Mouse (Mus musculus) forebrain, embryonic 14.5 days (tissue): ENCODE measurements at regions not wholly inside any gene's neighbourhood (a gene's known extent, or its start where the extent isn't known, plus 50 kb on each side); places are given as distances from the start of the nearest gene placed in this dataset.
"Not testable (repeated sequence)": the region's sequence is repeated elsewhere in the genome, so short reads cannot be mapped to it uniquely, and the experiment has no call there.

Source experiments
- ATAC-seq: fragments of 200-750 bp; cut with Nextera tagmentation; 2 replicates; pipeline ENCODE4 v1.8.0; 2017; ENCODE audit warnings: mild to moderate bottlenecking, moderate library complexity
- DNase-seq: peaks from one replicate; pipeline ENCODE4 v3.0.0-alpha.2; 2015; ENCODE audit warnings: low spot score
- H3K27ac ChIP-seq: fragments of 300-500 bp; sonication (generic); 2 replicates; pipeline ENCODE4 v1.5.1; 2014; ENCODE audit warnings: low read depth, mild to moderate bottlenecking, control low read depth, low read length, moderate library complexity
- H3K27me3 ChIP-seq: fragments of 300-500 bp; sonication (generic); replicated peaks from 2 replicates; pipeline ENCODE4 v1.6.1; 2014; ENCODE audit warnings: low read length, control low read depth, mixed read lengths; ENCODE audit not compliant: control insufficient read depth, insufficient read depth
- H3K36me3 ChIP-seq: fragments of 300-500 bp; sonication (generic); 2 replicates; pipeline ENCODE4 v1.6.1; 2014; ENCODE audit warnings: low read length, control low read depth; ENCODE audit not compliant: control insufficient read depth, insufficient read depth
- H3K4me1 ChIP-seq: fragments of 300-500 bp; sonication (generic); 2 replicates; pipeline ENCODE4 v1.6.1; 2014; ENCODE audit warnings: antibody characterized with exemption, low read length, control low read depth; ENCODE audit not compliant: control insufficient read depth, insufficient read depth
- H3K4me2 ChIP-seq: fragments of 300-500 bp; sonication (generic); 2 replicates; pipeline ENCODE4 v1.6.1; 2014; ENCODE audit warnings: mild to moderate bottlenecking, control low read depth, low read length
- H3K4me3 ChIP-seq: fragments of 300-500 bp; sonication (generic); 2 replicates; pipeline ENCODE4 v1.5.1; 2014; ENCODE audit warnings: low read depth, low read length, control low read depth
- H3K9ac ChIP-seq: fragments of 300-500 bp; sonication (generic); 2 replicates; pipeline ENCODE4 v1.6.1; 2014; ENCODE audit warnings: mild to moderate bottlenecking, low read length, control low read depth, moderate library complexity
- H3K9me3 ChIP-seq: fragments of 300-500 bp; sonication (generic); replicated peaks from 2 replicates; pipeline ENCODE4 v1.6.1; 2016; ENCODE audit warnings: low read length, control low read depth, mixed read lengths; ENCODE audit not compliant: control insufficient read depth
- WGBS: fragments of 180-500 bp; shearing (Covaris S2); extraction: QIAGEN DNeasy Blood & Tissue Kit; methylation state at CpG from one replicate; pipeline ENCODE4 v1.1.7; 2014; 5-methylcytosine and 5-hydroxymethylcytosine counted together

DNA sequence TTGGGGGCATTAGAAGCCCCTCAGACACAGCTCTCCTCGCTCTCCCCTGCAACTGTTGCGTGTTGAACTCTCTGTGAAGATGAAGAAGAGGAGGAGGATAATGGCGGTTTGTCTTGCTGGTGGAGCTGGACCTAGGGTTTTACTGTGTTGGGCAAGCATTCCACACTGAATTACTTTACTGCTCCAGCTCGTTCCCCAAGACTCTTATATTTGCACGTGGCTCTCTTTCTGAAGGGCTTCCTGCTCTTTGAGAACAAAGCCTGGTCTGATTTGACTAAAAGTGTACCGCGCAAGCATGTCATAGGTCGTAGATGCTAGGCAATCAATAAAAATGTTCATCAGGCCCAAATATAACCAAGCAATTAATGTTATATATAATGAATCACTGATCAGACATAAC is 509.1 kb downstream of the Zfp704 start:
- Histone ChIP-seq H3K9ac (no peak overlapping the region), H3K9me3 (no peaks in the 10 kb centered on the region), H3K4me3 (no peak overlapping the region), H3K36me3 (no peaks in the 10 kb centered on the region), H3K4me1 (no peaks in the 10 kb centered on the region), H3K4me2 (no peak overlapping the region), H3K27me3 (no peaks in the 10 kb centered on the region), H3K27ac (no peak overlapping the region)
- 82% methylated on average over 8 of the region's 8 CpGs for WGBS
- DNase-seq (no peak), ATAC-seq (no peak)

DNA sequence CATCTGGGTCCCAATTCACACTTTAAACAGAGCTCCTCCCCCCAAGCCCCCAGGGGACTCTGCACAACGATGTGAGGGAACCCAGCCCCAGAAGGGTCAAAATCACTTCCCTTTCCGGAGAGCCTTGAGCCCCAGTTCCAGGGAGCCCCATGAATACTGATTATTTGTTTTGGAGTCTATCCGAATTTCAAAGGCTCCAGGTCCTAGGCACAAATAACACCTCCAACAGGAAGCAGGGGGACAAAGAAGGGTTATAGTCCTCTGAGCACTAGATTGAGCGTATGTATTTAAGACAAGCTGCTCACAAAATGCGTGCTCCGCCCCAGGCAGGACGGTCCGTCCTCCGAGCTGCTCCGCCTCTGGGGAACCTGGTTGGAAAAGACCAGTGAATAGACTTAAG is 511.4 kb downstream of the Zfp704 start:
- DNase-seq (no peak), ATAC-seq (no peak)
- no peak overlapping the region for H3K4me3 ChIP-seq
- no peaks in the 10 kb centered on the region for H3K4me1 ChIP-seq
- H3K27ac ChIP-seq, result no peak overlapping the region
- WGBS, result 81% methylated on average over 10 of the region's 10 CpGs
- no peaks in the 10 kb centered on the region for H3K27me3 ChIP-seq
- no peaks in the 10 kb centered on the region for H3K36me3 ChIP-seq
- H3K9ac ChIP-seq, result no peak overlapping the region
- H3K9me3 ChIP-seq, result no peaks in the 10 kb centered on the region
- H3K4me2 ChIP-seq, result no peak overlapping the region

DNA sequence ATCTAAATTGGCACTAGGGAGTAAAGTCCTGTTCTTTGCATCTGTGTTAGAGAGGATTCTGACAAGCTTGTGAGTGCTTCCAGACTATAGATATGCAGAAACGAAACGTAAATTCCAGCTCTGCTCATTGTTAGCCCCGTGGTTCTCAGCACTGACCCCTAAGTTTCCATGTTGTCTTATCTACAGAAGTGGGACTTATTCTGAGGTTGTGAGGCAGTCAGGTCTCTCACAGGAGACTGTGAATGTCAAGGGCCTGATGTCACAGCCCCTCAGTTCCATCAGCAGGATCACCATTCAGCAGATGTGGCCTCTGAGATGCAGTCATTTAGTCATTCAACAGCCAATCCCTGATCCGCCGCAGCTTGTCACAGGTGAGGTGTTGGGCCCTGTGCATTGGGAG is 525.8 kb downstream of the Zfp704 start:
- Histone ChIP-seq H3K27ac (no peak overlapping the region), H3K4me2 (no peak overlapping the region), H3K9me3 (no peaks in the 10 kb centered on the region), H3K27me3 (no peaks in the 10 kb centered on the region), H3K36me3 (no peaks in the 10 kb centered on the region), H3K9ac (no peak overlapping the region), H3K4me1 (no peaks in the 10 kb centered on the region), H3K4me3 (no peak overlapping the region)
- DNase-seq (no peak), ATAC-seq (no peak)
- WGBS, result 88% methylated on average over 5 of the region's 5 CpGs

DNA sequence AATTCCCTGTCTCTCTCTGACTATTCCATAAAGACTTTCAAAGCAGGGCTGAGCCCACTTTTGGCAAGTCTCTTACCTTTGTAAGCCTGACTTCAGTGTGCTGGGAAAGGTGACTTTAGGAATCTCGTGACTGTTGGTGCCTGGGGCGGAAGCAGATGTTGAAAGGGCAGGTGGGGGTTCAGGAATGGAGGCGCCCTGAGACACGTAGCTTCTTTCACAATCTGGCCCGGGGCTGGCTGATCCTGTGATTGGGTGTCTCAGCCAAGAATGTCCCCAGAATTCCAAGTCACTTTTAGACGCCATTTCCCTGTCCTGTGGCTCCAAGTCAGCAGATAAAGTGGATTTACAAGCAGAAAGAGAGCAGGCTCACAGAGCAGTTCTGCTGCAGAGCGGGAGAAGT is 527.8 kb downstream of the Zfp704 start:
- DNase-seq (no peak), ATAC-seq (no peak)
- Histone ChIP-seq H3K27ac (no peak overlapping the region), H3K4me1 (no peaks in the 10 kb centered on the region), H3K27me3 (no peaks in the 10 kb centered on the region), H3K4me2 (no peak overlapping the region), H3K9me3 (no peaks in the 10 kb centered on the region), H3K9ac (no peak overlapping the region), H3K4me3 (no peak overlapping the region), H3K36me3 (no peaks in the 10 kb centered on the region)
- 76% methylated on average over 7 of the region's 7 CpGs for WGBS

DNA sequence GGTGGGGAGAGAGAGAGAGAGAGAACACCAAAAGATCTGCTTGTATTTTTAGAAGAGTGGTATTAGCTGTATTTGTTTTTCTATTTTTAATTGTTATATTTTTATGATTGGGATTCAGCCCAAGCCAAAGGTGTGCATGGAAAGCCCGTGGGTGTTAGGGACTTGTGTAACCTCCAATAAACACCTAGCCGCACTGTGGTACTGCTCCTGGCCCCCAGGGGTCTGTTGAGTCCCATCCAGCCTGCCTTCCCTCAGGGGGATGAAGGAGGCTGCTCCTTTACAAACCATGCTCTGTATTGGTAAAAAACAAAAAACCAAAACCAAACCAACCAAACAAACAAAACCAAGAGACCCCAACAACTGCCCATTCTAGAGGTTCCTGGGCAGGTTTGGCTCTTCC is 531.7 kb downstream of the Zfp704 start:
- H3K4me1 ChIP-seq, result no peaks in the 10 kb centered on the region
- H3K4me3 ChIP-seq, result no peak overlapping the region
- no peaks in the 10 kb centered on the region for H3K9me3 ChIP-seq
- no peaks in the 10 kb centered on the region for H3K27me3 ChIP-seq
- no peak for DNase-seq
- H3K4me2 ChIP-seq, result no peak overlapping the region
- no peak overlapping the region for H3K9ac ChIP-seq
- H3K27ac ChIP-seq, result no peak overlapping the region
- no peak for ATAC-seq
- 73% methylated on average over 2 of the region's 2 CpGs for WGBS
- H3K36me3 ChIP-seq, result no peaks in the 10 kb centered on the region

DNA sequence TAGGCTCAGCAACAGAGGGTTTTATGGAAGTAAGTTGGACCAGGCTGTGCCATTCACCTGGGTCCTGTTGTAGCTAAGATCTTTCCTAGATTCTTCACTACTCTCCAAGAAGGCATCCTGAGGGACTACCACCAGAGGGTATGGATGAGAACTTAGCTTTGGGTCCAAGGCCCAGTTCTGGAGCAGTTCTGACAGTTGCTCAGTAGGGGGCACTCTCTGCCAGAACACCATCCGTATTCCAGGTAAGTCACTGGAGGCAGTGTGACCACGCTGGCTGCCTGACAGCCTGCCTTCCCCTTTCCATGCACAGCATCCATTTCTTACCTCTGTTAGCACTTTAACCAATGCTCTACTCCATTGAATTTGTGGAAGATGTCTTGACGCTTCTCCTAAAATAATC is 533.2 kb downstream of the Zfp704 start:
- Histone ChIP-seq H3K4me1 (no peaks in the 10 kb centered on the region), H3K9me3 (no peaks in the 10 kb centered on the region), H3K4me3 (no peak overlapping the region), H3K27me3 (no peaks in the 10 kb centered on the region), H3K4me2 (no peak overlapping the region), H3K27ac (no peak overlapping the region), H3K36me3 (no peaks in the 10 kb centered on the region), H3K9ac (no peak overlapping the region)
- DNase-seq, result peak; percentile 70
- peak; percentile 58; the same call in 1 of the 2 replicates for ATAC-seq
- 13% methylated on average over 3 of the region's 3 CpGs for WGBS

DNA sequence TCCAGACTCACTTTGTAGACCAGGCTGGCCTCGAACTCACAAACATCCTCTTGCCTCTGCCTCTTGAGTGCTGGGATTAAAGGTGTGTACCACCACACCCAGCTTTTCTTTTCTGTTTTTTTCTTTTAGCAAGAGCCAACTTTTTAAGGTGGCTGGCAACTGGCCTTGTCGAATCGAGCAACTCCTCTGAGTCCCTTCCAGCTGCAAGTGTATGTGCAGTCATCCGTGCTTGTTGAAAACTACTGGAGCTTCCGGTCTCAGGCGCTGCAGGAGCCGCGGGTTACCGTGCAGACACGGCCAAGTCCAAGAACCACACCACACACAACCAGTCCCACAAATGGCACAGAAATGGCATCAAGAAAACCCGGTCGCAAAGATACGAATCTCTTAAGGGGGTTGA is 537.4 kb downstream of the Zfp704 start:
- not testable (repeated sequence) for H3K27me3 ChIP-seq, H3K4me3 ChIP-seq, H3K9ac ChIP-seq, DNase-seq, ATAC-seq, H3K4me2 ChIP-seq, H3K4me1 ChIP-seq, H3K27ac ChIP-seq, H3K36me3 ChIP-seq, H3K9me3 ChIP-seq
- WGBS, result 86% methylated on average over 13 of the region's 13 CpGs

DNA sequence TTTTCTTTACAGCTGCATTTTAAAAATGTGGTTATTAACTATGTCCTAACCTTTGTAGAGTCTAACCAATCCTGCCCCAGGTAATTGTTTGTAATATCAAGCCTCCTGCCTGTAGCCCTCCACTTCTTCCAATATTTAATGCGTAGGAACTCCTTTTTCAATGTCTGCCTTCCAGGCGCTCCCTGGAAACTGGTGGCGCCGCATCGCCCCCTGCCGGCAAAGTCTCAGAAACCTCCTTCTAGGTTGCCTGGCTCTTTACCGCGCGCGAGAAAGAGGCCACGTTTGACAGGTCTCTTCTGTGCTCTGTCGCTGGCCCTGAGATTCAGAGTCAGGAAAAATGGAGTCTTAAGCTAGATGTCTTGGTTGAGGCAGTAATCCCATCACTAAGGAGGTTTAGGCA is 542.8 kb downstream of the Zfp704 start:
- H3K27me3 ChIP-seq, result no peaks in the 10 kb centered on the region
- H3K4me2 ChIP-seq, result no peak overlapping the region
- no peaks in the 10 kb centered on the region for H3K9me3 ChIP-seq
- no peak overlapping the region for H3K27ac ChIP-seq
- no peak overlapping the region for H3K4me3 ChIP-seq
- no peaks in the 10 kb centered on the region for H3K36me3 ChIP-seq
- no peak overlapping the region for H3K9ac ChIP-seq
- 2% methylated on average over 12 of the region's 12 CpGs for WGBS
- ATAC-seq (peak; percentile 73), DNase-seq (peak; percentile 77)
- no peaks in the 10 kb centered on the region for H3K4me1 ChIP-seq

DNA sequence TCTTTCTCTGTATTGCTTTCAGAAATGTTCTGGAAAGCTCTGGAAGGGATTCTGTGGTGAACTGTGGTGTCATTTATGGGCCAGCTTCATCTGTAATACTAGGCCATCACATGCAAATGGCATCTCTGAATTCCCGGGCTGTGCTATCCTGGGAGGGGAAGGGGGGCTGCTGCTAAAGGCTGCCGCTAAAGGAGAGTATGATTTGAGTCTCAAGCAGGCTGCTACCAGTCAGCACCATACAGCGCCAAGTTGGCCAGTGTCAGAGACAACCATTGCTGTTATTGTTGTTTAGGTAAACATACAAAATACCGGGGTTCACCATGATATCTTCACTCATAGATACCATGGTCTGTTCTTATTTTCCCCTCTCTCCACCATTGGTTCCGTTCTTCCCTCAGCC is 543.5 kb downstream of the Zfp704 start:
- Histone ChIP-seq H3K27me3 (no peaks in the 10 kb centered on the region), H3K4me3 (no peak overlapping the region), H3K9ac (no peak overlapping the region), H3K4me1 (no peaks in the 10 kb centered on the region), H3K27ac (no peak overlapping the region), H3K9me3 (no peaks in the 10 kb centered on the region), H3K36me3 (no peaks in the 10 kb centered on the region), H3K4me2 (no peak overlapping the region)
- no peak for ATAC-seq
- WGBS, result 84% methylated on average over 5 of the region's 5 CpGs
- DNase-seq, result no peak

DNA sequence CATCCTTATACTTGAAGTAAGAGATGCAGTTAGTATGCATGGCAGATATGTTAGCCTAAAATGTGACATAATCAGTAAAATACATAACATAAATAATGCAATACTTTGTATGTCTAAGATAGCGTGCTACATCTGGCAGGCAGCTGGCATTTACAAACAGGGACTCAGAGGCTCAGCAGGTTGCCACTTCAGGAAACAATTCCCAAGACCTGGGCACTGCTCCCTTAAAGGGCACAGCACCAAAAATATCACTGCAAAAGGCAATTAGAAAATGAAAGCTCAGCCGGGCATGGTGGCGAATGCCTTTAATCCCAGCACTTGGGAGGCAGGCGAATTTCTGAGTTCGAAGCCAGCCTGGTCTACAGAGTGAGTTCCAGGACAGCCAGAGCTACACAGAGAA is 544.0 kb downstream of the Zfp704 start:
- Histone ChIP-seq H3K36me3 (no peaks in the 10 kb centered on the region), H3K4me1 (no peaks in the 10 kb centered on the region), H3K4me3 (no peak overlapping the region), H3K27me3 (no peaks in the 10 kb centered on the region), H3K9ac (no peak overlapping the region), H3K9me3 (no peaks in the 10 kb centered on the region), H3K4me2 (no peak overlapping the region), H3K27ac (no peak overlapping the region)
- ATAC-seq (no peak), DNase-seq (no peak)
- WGBS, result 60% methylated on average over 5 of the region's 5 CpGs
